Mouse (Mus musculus) embryo, embryonic 11.5 days (tissue): ENCODE results near the gene Tes.

Source experiments
- DNase-seq: peaks from one replicate; pipeline ENCODE4 v3.0.0-alpha.2; 2012; ENCODE audit warnings: low read depth, low spot score

Tes gene

DNA sequence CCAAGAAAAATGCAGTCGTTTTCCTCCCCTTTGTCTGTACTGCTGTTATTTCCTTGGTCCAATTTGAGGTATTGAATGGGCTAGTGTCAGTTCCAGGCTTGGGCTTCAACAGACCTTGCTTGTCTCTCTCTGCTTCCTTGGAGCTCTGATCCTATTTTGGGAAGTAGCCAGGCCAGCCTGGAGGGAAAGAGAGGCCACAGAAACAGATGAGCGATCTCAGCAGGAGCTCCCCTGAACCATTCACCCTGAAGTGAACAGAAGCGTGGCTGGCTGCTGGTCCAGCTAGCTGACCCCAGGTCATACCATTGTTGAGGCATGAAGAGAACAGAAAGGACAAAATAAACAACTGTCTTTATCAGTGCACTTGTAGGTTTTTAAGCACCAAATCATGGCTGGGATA lies 12.8 kb downstream of the Tes start:
- no peak for DNase-seq

DNA sequence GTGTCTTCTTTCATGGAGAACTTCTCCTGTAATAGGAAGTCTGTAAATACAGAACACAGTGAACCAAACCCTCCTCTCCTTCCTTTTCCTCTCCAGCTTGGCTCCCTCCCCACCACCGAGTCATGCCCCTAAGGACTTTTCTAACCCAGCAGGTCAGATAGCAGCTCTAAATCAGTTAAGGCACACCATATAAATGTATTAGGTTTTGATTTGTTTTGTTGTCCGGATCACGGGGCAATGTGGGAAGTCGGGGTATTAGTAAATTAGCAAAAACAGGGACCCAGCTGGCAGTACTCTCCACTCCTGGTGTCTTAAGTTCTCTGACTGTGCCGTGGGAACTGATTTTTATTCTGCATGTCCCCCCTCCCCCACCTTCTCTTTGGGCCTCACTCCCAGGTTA lies 14.4 kb downstream of the Tes start:
- DNase-seq: no peak

DNA sequence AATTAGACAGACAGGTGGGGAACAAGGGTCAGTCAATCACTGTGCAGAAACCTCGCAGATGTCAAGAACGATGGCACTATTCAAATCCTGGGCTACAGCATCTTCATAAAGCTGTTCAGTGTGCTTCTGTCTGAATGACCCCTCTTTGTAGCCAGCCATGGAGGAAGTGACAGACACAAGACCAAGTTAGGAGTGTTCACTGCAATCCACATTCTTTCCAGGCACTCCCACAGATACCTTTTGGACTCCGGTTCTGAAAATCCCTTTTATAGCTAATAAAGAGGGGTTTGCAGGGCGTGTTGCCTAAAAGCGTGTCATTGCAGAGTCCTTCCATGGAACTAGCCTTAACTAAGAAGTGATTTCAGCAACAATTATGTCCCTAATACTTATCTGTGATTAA lies 14.9 kb downstream of the Tes start:
- DNase-seq: no peak

DNA sequence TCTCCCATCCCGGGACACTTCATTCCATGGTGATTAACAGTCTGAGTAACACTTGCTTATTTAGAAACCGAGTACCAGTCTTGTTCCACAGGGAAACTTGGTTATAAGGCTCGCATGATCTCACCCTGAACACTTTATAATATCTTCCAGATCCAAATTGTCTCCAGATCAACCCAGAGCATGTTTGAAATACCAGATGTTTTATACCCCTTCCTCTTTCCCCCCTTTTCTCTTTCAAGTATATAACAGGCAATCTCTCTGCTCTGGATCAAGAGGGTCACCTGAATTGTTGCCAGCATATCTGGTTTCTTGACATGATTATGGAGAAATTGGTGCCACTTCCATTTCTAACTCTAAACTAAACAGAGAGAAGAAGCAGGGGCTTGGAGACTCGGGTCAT lies 17.3 kb downstream of the Tes start:
- DNase-seq: no peak

DNA sequence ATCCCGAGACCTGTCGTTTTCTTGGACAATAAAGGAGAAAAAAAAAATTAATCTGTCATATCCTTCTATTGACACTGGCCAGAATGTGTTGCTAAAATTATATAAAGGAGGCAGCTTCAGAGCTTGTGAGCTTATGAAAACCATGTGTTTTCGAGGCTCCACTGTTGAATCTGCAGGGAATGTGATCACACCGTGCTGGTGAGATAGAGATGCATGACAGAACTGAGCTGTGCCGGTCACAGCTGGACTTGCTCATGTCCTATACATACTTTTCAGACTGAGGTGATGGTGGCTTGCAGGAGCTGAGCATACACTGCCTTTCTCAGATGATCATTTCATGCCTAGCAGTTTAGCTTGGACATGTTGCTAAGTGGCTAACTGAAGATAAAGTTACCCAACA lies 17.9 kb downstream of the Tes start:
- no peak for DNase-seq

DNA sequence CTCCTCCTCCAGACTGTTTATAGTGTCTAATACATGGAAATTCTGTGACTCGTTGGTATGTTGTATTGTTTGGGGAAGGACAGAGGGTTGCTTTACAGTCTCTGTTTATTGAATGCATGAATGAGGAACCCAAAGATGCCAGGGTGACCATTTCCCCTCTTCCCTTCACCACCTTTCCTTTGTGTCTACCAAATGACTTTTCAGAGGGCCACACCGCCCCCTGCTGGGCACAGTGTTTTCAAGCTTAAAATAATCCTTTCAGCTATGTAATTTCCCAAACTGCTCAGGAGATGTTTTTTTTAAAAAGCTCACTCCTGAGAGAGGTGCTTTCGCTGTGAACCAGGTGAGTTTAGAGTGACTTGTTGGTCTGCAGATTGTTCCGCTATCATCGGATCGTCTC lies 22.5 kb downstream of the Tes start:
- peak; percentile 54 for DNase-seq

DNA sequence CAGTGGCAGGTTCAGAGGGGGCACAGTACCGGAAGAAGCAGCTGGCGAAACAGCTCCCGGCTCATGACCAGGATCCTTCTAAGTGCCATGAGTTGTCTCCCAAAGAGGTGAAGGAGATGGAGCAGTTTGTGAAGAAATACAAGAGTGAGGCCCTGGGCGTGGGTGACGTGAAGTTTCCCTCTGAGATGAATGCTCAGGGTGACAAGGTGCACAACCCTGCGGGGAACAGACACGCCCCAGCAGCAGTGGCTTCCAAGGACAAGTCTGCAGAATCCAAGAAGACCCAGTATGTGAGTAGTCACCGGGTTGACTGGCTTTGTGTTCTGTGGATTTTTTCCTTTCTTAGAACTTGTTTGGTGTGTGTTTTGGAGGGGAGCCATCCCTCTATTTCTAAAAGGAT lies 32.4 kb downstream of the Tes start:
- no peak for DNase-seq

DNA sequence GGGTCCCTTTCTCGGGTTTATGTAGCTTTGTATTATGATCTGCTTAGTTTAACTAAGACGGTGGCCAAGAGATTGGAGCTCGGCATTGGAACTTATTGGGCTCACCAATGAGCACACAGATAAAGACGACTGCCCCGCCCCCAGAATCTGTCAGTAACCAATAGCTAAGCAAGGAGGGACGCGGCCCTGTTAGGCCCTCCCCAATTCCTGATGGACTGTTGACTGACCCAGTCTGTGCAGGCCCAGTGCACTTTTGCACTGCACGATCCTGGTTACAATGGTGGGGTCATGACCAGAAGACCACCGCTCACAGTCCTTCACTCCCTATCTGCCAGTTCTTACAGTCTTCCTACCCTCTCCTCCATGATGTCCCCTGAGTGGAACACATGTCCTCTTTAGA lies 33.6 kb downstream of the Tes start:
- no peak for DNase-seq

DNA sequence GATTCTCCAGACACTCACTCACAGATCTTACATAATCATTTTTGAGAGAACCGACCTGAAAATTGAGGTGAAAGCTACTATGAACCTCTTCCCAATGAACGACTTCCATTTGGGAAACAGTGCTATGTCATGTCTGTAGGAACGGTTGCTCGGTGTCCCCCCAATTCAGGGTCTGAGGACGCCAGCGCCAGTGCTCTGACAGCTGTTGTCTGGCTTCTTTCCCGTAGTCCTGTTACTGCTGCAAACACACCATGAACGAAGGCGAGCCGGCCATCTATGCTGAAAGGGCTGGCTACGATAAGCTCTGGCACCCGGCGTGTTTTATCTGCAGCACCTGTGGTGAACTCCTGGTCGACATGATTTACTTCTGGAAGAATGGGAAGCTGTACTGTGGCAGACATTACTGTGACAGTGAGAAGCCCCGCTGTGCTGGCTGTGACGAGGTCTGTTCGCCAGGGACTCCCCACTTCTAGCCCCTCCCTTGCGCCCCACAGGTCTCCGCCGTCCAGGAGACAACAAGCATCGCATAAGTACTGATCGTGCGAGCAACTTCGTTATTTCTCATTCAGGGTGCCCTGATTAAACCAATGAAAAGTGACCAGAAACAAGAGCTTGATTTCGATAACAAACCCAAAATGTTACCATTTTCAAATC lies 34.7 kb downstream of the Tes start:
- DNase-seq: no peak

DNA sequence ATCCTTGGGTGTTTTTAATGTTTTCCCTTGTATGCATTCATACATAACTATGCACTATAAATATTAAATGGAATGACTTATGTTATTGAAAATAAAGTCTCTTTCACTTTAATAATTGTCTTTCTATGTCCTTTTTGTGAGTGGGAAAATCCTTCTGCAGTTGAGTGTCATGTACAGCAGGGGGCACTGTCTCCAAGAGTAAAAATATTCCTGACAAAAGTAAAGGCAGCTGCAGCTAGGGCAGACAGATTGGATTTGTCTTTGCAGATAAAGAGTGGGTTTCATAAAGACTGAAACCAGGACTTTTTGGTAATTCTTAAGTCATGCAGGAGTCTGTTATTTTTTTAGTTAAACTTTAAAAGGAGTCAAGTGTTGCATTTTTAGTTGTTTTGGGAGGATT lies 40.8 kb downstream of the Tes start:
- peak; percentile 45 for DNase-seq

DNA sequence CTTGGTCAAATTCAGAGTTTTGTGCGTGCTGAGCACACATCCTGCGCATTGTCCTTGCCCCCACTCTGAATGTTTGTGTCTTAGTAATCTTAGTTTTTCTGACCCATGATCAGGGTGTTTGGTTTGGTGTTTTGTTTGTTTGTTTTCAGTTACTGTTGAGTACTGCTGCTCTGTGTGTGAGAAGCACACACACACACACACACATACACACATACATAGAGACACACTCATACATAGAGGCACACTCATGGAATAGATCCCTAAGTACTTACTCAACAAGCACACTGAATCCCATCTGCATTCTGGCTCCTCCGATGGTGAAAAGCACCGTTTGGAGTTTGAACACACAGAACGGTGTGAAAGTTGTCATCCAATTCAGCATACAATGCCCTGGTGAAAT lies 41.5 kb downstream of the Tes start:
- DNase-seq: no peak

DNA sequence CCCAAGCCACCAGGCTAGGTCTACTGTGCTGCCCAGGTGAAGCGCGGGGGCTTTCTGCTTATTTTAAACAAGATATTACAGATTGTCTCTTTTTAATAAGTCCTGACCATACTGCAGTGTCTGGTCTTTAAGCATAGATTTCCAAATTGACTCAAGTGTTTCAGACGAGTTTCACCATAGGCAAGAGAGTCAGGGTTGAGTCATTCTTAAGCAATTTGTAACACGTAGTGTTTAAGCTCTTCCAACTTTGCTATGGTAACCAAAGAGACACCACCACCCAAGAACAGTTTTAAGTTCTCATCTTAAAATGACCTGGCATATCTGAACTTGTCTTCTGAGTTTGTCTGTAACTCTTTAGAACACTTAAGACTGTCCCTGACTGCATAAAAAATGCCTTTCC lies 44.3 kb downstream of the Tes start:
- DNase-seq: no peak

DNA sequence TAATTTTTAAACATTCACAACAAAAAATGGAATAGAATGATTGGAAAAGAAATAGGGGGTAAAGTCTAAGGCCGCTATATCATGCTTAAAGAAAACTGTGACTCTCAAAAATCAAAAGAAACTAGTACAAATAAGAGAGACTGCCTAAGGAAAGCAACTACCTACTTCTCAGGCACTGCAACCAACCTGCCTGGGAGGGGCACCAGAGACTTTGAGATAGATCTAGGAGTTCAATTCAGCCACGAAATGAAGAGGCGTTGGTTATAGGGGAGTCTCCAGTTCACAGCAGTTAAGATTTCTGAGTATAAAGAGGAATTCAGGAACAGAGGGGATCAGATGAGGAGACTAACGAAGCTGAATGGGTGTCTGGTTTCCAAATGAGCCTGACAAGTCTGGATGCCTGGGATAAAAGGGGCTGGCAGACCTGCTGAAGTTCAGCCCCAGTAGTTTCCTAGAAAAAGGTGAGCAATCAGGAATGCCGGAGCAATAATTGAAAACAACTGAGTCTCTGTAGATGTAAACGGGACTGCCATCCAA lies 45.7 kb downstream of the Tes start:
- DNase-seq: no peak

DNA sequence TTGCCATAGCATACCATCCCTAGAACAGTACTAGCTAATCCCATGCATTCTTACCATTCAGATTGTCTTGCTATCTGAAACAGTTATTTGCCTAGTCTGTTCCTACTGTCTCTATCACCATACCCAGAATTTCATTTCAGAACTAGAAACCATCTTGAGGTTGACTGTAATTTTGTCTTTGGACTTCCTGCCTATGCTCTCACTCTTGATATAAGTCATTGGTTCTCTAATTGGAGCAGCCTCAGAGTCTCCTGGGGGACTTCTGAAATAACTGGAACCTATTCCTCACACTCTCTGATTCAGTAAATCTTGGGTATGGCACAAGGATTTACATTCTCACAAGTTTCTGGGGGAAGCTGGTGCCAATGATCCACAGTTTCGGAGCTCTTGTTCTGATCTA lies 47.1 kb downstream of the Tes start:
- no peak for DNase-seq

DNA sequence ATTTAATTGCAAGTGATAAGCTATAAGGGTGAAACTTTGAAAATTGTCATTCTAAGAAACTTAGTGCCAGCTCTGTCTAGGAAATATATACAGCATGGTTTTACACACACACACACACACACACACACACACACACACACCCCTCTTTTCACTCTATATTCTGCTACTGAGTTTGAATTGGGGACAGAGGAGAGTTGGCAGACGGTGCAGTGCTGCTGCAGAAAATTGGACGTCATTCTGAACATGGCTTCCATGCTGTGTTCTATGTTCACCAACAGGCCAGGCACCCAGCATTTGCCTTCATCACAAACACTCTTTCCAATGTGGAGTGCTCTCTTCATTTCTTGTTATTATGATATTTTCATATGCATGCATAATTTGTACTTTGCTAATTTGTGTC lies 48.0 kb downstream of the Tes start:
- DNase-seq: no peak

DNA sequence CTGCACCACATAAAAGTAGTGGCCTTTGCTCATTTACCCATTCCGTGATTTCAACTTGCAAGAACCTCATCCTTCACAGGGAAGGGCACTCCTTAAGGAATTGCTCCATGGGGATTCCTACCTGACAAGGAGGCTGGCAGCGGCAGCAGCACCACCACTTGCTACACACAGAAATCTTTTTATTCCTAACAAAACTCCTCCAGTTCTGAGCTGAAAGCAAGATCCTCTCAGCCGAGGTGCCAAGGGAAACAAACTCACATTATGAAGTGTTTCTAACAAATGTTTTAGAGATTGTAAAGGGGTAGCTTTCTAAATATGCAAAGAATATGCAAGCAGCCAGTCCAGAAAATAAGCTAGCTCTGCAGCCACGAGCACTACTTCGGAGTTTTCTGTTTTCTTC lies 49.6 kb downstream of the Tes start:
- DNase-seq: no peak

DNA sequence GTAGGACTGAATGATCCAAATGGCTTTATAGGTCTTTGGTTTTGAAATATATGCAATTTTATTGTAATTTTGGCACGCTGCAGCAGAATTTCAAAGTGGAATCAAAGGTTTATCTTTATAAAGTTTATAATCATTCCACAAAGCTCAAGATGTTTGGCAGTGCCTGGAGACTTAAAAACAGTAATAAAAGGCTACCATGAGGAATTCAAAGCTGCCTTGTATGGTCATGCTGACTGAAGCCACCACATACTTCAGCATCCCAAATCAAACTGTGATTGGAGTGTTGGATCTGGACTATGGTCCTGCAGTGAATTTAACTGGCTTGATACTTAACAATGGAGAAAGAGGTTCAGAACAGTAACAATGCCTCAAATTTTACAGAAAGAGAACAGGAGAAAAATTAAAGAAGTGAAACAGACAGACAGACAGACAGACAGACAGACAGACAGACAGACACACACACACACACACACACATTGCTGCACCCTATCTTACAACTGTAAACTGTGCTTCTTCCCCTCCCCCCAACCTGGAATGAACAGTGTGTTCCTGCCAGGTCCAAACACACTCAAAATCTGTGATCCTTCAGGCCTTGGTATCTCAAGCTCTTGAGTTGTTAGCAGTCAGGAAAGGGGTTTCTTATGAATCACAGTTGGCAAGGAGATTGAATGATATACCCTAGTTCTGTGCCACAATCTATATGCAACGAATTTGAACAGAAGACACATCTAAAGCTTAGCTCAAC lies 50.3 kb downstream of the Tes start:
- DNase-seq: no peak

DNA sequence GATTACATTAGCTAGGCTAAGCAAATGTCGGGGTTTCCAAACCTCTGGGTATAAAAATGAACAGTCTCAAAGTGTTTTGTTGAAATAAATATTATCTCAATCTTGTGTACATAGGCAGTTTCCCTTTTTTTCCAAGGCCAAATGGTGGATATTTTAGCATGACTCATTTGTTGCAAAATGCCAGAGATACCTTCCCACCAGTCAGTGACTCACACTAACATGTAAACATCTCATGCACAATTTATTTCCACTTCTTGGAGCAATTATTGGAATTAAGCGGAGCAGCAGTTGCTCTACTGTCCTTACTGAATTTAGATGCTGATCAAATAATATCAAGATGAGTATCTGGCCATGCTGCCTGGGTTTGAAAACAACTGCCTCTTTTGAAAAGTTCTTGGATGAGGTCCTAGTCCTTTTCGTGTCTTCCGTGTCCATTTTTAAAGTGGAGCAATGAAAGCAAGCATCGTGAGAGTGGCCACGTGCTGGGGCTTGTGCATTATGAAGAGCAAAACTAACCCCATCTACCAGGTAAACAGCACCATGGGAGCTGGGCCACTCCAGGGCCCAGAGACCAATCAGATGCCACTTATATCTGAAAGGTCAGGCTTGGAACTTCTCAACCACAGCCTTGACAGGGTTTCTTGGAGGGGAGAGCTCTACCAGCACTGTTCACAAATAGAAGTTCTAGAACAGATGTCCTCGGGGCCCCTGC lies 54.7 kb downstream of the Tes start:
- no peak for DNase-seq

DNA sequence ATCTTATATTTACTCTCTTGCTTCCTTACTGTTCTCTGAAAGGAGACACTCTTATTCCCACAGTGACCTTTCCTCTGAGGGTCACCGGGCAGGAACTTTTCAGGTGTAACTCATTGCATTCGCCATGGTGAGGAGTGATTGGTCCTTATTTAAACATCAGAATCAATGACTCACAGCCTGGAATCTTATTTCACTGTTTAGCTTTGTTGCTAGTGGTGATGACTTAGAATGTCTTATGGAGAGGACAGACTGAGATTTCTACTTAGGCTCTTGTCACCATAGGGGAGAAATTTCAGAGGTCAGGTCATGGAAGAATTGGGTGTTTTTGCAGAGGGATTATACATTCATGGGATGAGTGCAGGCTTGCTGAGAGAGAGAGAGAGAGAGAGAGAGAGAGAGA lies 75.1 kb downstream of the Tes start:
- no peak for DNase-seq

DNA sequence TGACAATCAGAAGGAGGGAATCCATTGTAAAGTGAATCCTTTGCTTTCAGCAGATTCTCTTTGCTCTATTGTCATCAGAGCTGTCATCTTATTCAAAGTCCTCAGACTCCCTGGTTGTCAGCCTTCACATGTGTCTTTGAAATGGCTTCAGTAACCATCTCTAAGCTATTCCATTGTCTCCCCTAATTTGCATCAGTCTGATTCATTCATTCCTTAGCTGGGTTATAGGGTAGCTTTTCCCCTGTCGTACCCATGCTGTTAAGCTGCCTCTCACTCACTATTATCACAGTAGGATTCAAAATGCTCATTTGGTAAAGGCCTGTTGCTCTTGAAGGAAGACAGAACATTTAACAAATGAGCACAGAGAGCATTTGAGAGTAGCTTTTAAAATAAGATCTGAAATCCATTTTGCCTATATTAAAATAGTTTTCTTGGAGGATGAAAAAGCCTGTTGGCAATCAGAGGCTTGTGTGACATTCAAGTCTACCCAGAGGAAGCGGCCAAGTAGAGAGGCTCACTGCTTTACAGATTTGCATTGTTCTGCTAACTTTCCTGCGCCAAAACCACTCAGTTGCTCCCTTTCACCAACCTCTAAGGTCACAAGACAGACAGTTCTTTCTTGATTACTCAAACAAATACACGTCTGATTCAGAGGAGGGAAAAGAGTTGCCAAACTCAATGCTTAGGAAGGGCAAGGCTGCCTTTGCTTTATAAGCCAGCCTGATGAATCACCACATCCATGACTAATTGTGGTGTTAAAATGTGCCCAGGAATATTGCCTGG lies 77.8 kb downstream of the Tes start:
- DNase-seq: no peak

DNA sequence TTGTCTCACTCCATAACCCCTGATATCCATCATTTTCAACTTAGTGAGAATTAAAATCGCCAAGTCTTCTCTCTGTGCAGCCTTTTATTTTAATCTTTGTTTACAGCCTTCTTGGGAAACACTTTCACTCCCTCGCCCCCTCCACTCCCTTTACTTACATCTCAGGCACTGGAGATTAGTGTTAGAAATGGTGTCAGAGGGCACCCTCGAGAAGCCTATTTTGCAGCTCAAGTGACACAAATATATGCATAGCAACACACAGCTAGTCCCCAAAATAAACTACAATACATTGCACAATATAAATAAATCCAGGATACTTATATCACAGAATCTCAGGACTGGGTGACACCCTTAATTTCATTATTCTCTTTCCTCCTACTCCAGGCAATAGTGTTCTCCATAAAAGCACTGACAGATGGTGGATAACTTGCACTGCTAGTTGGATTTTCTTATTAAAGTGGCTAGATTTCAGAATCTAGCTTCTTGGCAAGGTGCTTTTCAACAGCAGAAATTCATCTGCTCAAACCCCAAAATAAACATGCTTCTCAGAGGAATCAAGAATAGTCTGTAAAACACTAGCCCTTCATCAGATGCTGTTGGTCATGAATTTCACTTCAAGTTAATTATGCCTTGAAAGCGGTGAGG lies 86.2 kb downstream of the Tes start:
- DNase-seq: no peak

DNA sequence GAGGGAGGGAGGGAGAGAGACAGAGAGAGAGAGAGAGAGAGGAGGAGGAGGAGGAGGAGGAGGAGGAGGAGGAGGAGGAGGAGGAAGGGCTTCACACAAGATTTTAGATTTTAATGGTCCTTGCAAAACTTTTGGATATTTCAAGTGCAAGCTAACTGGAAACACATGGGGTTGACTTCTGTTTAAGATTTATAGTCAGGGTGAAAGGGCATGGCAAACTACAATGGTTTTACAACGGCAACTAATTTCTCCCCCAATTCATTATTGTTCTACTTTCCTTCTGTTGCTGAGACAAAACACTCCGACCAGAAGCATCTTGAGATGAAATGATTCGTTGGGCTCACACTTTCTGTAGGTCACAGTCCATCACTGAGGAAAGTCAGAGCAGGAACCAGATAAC lies 87.6 kb downstream of the Tes start:
- DNase-seq: no peak
